Mouse (Mus musculus): ENCODE results near the gene Calhm4. TPM values are rescaled to one million over a fixed set of nuclear protein-coding genes. Genes with fewer than 3 reads are reported as not detected.

The Calhm4 gene
- not detected in 2 replicates for polyA plus RNA-seq (2016; fragmentation: Nextera tagmentation; extraction: Ambion mirVana)

DNA sequence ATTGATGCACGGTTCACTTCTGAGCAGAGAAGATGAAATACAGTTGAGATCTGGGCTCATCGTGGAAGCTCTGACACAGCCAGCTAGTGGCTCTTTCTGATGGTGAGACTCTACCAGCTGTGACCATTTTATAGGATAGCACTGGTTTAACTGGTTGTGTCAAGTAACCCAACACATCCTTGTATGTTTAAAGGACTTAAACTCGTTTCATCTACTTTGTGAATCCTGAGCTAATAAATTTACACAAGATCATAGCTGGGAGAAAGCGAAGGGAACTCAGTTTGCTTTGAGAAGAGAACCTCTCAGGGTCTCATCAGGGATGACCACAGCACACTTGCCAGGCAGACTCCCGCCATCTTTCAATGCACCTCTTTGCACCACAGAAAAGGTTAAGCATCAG is at the start of gene Calhm4:
Gene Calhm4 (minus strand): TSS at position 101 of the 400 bp plus-strand sequence.
- no peak for DNase-seq (ENCODE audit: low spot score)
- no peak within 1 kb of the TSS for H3K27ac ChIP-seq (replicated peaks)
- no peaks in the 10 kb centered on the region for H3K9me3 ChIP-seq (replicated peaks)
- no peaks in the 10 kb centered on the region for H3K4me1 ChIP-seq
- no peaks in the 10 kb centered on the region for H3K36me3 ChIP-seq
- no peaks in the 10 kb centered on the region for H3K27me3 ChIP-seq (ENCODE audit: low read depth, poor library complexity, severe bottlenecking)
- WGBS, result 82% methylated on average over 5 of the region's 5 CpGs
- H3K4me3 ChIP-seq, result no peak within 1 kb of the TSS

DNA sequence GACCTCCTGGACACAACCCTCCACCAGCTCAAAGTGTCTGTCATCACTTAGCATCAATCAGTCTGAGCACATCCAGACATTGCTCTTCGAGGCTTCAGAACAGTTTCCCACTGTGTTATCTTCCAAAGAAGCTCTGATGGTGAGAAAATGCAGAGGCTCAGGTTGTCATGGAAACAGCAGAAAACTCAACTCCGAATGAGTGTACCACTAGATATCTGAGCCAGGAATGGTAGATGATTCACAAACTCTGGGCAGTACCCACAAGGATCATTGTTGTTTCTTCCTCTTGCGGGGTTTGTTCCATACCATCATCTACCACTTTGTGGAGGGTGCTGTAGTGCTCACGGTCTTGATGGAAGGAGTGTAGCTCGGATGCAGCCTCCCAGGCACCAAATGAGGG is 47.8 kb upstream of the Calhm4 start:
- Histone ChIP-seq H3K27me3 (ENCODE audit: low read depth, poor library complexity, severe bottlenecking) (no peaks in the 10 kb centered on the region), H3K27ac (replicated peaks) (no peak overlapping the region), H3K36me3 (no peaks in the 10 kb centered on the region), H3K4me3 (no peak overlapping the region), H3K9me3 (replicated peaks) (no peaks in the 10 kb centered on the region), H3K4me1 (peaks cover 9% of the 10 kb centered on the region; the same call in 1 of the 2 replicates)
- no peak for DNase-seq (ENCODE audit: low spot score)
- 86% methylated on average over 5 of the region's 5 CpGs for WGBS

DNA sequence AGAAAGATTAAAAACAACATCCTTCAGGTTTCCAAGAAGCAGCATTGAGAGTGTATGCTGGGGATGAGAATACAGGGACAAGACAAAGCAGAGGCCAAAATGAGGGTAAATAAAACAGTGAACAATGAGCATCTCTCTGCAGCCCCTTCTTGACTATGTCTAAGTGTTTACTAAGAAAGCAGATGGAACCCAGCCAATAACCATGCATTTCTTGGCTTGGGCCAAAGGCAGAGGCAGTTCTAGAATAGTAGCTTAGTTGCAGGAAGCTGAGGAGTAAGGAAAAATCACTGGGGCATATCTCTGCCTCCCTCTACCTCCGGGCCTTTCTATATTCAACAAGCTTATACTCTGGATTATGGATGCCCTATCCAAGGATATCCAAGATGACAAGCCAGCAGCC is 46.4 kb upstream of the Calhm4 start:
- WGBS, result 88% methylated on average over 1 of the region's 1 CpGs
- DNase-seq (ENCODE audit: low spot score), result no peak
- Histone ChIP-seq H3K27me3 (ENCODE audit: low read depth, poor library complexity, severe bottlenecking) (no peaks in the 10 kb centered on the region), H3K27ac (replicated peaks) (no peak overlapping the region), H3K4me3 (no peak overlapping the region), H3K36me3 (no peaks in the 10 kb centered on the region), H3K4me1 (no peaks in the 10 kb centered on the region), H3K9me3 (replicated peaks) (no peaks in the 10 kb centered on the region)

DNA sequence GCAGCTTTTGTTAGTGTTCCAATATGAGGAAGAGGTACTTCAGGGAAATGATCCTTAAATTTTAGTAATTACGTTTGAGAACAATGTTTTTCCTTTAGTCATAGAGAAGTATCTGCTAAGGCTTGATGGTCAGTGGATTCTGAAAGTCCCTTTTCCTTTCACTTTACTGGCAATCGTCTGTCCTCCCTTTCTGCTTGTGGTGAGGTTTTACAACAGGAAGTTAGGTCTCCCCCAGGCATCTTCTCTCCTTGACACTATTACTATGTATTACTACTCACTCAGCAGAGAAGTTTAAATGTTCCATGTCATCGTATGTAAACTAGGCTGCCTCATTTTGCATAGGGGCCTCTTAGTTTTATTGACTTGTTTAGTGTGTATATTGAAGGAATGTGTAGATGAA is 45.4 kb upstream of the Calhm4 start:
- WGBS, result 81% methylated on average over 3 of the region's 3 CpGs

DNA sequence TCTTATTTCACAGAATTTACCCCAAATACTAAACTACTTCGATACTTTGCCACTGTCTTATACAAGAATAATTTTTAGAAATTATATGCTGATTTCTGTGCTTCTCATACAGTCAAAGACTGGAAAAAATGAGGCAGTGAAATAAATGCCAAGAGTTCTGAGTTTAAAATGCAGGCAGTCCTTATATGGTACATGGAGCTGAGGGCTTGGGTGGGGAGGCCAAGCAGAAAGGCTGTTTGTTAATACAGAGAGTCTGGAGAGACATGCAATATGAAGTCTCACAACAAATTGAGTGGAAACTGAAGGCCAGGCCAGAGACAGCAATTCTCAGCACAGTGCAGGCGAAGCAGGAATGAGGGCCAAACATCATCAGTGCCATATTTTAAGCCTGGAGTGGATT is 44.4 kb upstream of the Calhm4 start:
- WGBS, result 86% methylated on average over 2 of the region's 2 CpGs

More for the DNA sequence above, 45.4 kb upstream of the Calhm4 start:
- Histone ChIP-seq H3K27ac (replicated peaks) (no peak overlapping the region), H3K4me1 (no peaks in the 10 kb centered on the region), H3K9me3 (replicated peaks) (no peaks in the 10 kb centered on the region), H3K36me3 (no peaks in the 10 kb centered on the region), H3K27me3 (ENCODE audit: low read depth, poor library complexity, severe bottlenecking) (no peaks in the 10 kb centered on the region), H3K4me3 (no peak overlapping the region)
- no peak for DNase-seq (ENCODE audit: low spot score)

DNA sequence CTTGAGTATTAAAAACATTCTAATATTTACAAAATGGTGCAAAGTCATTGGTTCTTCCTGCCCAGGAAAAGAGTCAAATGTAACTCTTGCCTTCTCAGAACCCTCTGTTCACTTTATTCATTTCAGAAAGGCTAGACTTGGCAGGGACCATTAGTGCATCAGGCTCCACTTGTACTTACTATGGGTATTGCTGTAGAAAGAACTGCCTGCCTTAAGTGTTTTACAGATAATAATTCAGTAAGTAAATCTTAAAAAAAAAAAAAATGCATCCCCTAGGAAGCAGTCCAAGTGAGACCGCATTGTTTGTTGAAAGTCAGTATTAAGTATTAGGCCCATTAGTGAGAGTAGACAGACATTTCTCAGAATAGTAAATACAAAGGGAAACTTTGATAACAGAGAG is 42.4 kb upstream of the Calhm4 start:
- 94% methylated on average over 1 of the region's 1 CpGs for WGBS
- no peaks in the 10 kb centered on the region for H3K27me3 ChIP-seq (ENCODE audit: low read depth, poor library complexity, severe bottlenecking)
- H3K9me3 ChIP-seq (replicated peaks), result no peaks in the 10 kb centered on the region
- no peaks in the 10 kb centered on the region for H3K4me1 ChIP-seq
- no peaks in the 10 kb centered on the region for H3K36me3 ChIP-seq
- DNase-seq (ENCODE audit: low spot score), result no peak
- H3K4me3 ChIP-seq, result no peak overlapping the region
- H3K27ac ChIP-seq (replicated peaks), result no peak overlapping the region

More for the DNA sequence above, 44.4 kb upstream of the Calhm4 start:
- H3K4me1 ChIP-seq, result no peaks in the 10 kb centered on the region
- H3K4me3 ChIP-seq, result no peak overlapping the region
- no peaks in the 10 kb centered on the region for H3K36me3 ChIP-seq
- no peak for DNase-seq (ENCODE audit: low spot score)
- H3K9me3 ChIP-seq (replicated peaks), result no peaks in the 10 kb centered on the region
- H3K27ac ChIP-seq (replicated peaks), result no peak overlapping the region
- no peaks in the 10 kb centered on the region for H3K27me3 ChIP-seq (ENCODE audit: low read depth, poor library complexity, severe bottlenecking)

DNA sequence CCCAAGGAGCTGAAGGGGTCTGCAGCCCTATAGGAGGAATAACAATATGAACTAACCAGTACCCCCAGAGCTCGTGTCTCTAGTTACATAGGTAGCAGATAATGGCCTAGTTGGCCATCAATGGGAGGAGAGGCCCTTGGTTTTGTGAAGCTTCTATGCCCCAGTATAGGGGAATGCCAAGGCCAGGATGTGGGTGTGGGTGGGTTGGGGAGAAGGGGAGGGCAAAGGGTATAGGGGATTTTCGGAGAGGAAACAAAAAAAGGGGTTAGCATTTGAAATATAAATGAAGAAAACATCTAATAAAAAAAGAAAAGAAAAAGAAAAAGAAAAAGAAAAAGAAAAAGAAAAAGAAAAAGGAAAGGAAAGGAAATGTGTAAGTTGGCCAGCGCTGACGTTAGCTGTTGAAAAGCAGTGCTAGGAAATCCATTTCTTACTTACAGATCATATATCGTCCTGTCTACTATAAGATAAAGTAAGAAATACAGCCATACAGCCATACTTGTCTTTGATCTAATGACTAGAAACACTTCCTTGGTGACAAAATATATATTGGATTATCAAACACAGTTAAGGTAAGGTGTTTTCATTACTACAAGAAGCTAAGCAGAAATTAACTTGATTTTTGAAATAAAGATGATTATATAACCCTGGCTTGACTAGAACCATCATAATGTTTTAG is 30.6 kb upstream of the Calhm4 start:
- Histone ChIP-seq H3K4me3 (no peak overlapping the region), H3K36me3 (no peaks in the 10 kb centered on the region), H3K27me3 (ENCODE audit: low read depth, poor library complexity, severe bottlenecking) (no peaks in the 10 kb centered on the region), H3K27ac (replicated peaks) (no peak overlapping the region), H3K9me3 (replicated peaks) (no peaks in the 10 kb centered on the region), H3K4me1 (no peaks in the 10 kb centered on the region)
- no peak for DNase-seq (ENCODE audit: low spot score)
- 86% methylated on average over 5 of the region's 5 CpGs for WGBS

DNA sequence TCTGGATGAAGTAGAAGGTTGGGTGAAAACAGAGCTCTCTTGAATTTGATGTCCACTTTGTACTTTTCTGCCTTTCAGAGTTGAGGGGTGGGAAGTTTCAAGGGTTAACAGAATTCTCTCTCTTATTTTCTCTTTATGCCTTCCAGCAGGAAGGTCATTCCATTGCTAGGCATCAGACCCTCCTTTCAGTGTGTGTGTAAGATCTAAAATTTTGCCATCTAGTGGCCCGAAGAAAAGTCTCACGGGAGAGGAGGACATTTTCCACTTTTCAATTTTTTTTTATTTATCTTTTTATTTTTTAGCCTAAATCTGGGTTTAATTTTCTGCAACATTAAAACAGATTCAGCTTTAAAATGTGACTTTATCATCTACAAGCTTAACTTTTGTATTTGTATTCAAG is 27.5 kb upstream of the Calhm4 start:
- H3K36me3 ChIP-seq, result no peaks in the 10 kb centered on the region
- no peaks in the 10 kb centered on the region for H3K4me1 ChIP-seq
- no peaks in the 10 kb centered on the region for H3K9me3 ChIP-seq (replicated peaks)
- no peaks in the 10 kb centered on the region for H3K27me3 ChIP-seq (ENCODE audit: low read depth, poor library complexity, severe bottlenecking)
- DNase-seq (ENCODE audit: low spot score), result no peak
- no peak overlapping the region for H3K27ac ChIP-seq (replicated peaks)
- WGBS, result 77% methylated on average over 2 of the region's 2 CpGs
- H3K4me3 ChIP-seq, result no peak overlapping the region

DNA sequence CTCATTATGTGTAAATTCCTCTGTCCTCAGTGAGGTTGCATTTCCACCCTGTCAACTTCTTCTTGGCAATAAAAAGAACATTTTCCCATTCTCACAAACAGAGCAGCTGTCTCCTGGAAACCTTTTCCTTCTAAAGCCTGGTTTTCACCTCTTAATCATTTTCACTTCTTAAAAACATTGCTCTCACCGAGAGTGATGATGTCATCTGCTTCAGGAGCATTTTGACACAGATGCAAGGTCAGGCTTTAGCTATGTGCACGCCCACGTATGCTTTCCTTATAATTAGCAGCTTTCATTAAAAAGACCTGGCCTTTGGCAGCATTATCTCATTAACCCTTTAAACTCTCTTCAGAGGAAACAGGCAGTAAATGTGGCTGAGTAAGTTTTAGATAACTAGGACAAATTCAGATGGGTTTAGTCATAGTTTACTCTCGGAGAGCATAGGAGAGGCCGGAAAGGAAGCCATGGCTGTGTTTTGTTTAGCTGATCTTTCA is 26.9 kb upstream of the Calhm4 start:
- H3K27me3 ChIP-seq (ENCODE audit: low read depth, poor library complexity, severe bottlenecking), result no peaks in the 10 kb centered on the region
- H3K4me1 ChIP-seq, result no peaks in the 10 kb centered on the region
- no peaks in the 10 kb centered on the region for H3K9me3 ChIP-seq (replicated peaks)
- no peak for DNase-seq (ENCODE audit: low spot score)
- no peak overlapping the region for H3K4me3 ChIP-seq
- H3K36me3 ChIP-seq, result no peaks in the 10 kb centered on the region
- WGBS, result 79% methylated on average over 5 of the region's 5 CpGs
- H3K27ac ChIP-seq (replicated peaks), result no peak overlapping the region

DNA sequence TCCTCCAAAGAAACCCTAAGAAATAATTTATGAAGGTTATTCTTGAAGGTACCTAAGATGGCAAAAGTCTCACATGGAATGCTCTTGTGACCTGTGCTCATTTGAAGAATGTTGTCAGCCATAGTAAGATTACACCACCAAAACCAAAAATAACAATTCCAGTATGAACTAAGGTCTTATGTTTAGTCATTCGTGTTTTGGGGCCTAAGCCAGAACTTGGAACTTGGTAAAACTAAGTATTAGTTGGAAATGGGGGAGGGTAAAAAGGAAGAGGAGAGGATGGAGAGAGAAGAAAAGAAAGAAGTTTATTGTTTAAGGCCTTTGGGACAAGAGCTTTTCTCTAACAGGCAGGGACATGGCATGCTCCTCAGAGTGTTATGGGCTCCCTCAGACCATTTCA is 25.5 kb upstream of the Calhm4 start:
- no peak overlapping the region for H3K27ac ChIP-seq (replicated peaks)
- no peaks in the 10 kb centered on the region for H3K27me3 ChIP-seq (ENCODE audit: low read depth, poor library complexity, severe bottlenecking)
- WGBS, result 81% methylated on average over 1 of the region's 1 CpGs
- H3K36me3 ChIP-seq, result no peaks in the 10 kb centered on the region
- no peaks in the 10 kb centered on the region for H3K9me3 ChIP-seq (replicated peaks)
- H3K4me1 ChIP-seq, result no peaks in the 10 kb centered on the region
- H3K4me3 ChIP-seq, result no peak overlapping the region
- DNase-seq (ENCODE audit: low spot score), result no peak

DNA sequence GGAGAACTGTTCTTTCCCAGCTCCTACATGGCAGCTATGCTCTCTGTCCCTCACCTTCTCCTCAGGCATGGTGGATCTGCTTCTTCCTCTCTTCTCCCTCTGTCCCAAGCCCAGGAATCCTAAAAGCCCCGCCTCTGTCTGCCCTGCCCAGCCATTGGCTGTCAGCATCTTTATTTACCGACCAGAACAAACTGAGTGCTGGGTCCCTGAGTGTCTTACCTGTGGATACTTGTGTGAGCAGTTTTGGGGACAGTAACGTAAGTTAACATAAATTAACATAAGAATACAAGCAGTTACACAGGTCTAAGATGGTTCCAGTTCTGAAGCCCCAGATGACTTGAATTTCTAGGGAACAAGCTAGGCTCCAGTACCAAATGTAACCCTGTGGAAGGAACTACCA is 22.5 kb upstream of the Calhm4 start:
- no peaks in the 10 kb centered on the region for H3K4me1 ChIP-seq
- WGBS, result 52% methylated on average over 3 of the region's 3 CpGs
- H3K27me3 ChIP-seq (ENCODE audit: low read depth, poor library complexity, severe bottlenecking), result no peaks in the 10 kb centered on the region
- H3K9me3 ChIP-seq (replicated peaks), result no peaks in the 10 kb centered on the region
- no peak overlapping the region for H3K4me3 ChIP-seq
- no peak for DNase-seq (ENCODE audit: low spot score)
- H3K27ac ChIP-seq (replicated peaks), result no peak overlapping the region
- no peaks in the 10 kb centered on the region for H3K36me3 ChIP-seq

DNA sequence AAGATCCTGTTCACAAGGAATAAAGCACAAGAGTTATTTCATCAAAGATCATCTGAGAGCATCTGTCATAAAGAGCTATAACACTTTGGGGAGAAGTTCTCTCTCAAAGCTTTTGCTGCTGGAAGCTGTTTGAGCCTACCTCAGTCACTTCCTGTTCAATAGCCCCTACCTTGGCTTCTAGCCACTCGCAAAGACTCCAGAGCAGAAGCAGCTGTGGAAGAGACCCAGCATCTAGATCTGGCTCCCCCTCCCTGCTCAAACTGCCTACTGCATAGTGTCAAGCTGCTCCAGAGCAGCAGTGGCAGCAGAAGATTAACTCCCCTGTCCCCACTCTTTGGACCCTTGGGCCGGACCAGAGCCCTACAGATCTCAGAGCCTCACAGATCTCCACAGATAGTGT is 9.9 kb upstream of the Calhm4 start:
- H3K27ac ChIP-seq (replicated peaks), result no peak overlapping the region
- no peaks in the 10 kb centered on the region for H3K9me3 ChIP-seq (replicated peaks)
- no peaks in the 10 kb centered on the region for H3K36me3 ChIP-seq
- no peak overlapping the region for H3K4me3 ChIP-seq
- no peak for DNase-seq (ENCODE audit: low spot score)
- WGBS, result 84% methylated on average over 2 of the region's 2 CpGs
- no peaks in the 10 kb centered on the region for H3K4me1 ChIP-seq
- no peaks in the 10 kb centered on the region for H3K27me3 ChIP-seq (ENCODE audit: low read depth, poor library complexity, severe bottlenecking)

DNA sequence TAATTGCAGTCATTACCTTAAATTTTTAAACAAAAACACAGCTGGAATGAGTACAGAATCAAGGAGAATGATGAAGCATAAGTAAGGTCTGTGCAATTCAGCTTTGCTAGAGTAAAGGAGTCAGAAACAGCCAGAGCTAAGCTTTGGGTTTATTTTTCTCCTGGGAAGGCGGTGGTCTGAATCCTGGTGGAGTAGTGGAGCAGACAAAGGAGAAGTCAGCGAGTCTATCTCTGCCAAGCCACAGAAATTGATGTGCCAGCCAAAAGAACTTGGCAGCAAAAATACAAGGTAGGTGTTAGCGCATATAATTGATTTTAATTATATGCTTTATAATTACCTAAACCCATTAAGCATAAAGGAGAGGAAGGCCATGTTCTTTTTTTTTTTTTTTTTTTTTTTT is 6.7 kb downstream of the Calhm4 start, which contains the start of gene Trappc3l:
Gene Trappc3l (plus strand): TSS at position 197 of the 400 bp plus-strand sequence.
- DNase-seq (ENCODE audit: low spot score), result no peak
- H3K27me3 ChIP-seq (ENCODE audit: low read depth, poor library complexity, severe bottlenecking), result no peaks in the 10 kb centered on the region
- WGBS, result 76% methylated on average over 3 of the region's 3 CpGs
- peaks cover 9% of the 10 kb centered on the region; the same call in 1 of the 2 replicates for H3K4me1 ChIP-seq
- no peak within 1 kb of the TSS for H3K4me3 ChIP-seq
- no peaks in the 10 kb centered on the region for H3K9me3 ChIP-seq (replicated peaks)
- H3K36me3 ChIP-seq, result no peaks in the 10 kb centered on the region
- no peak within 1 kb of the TSS for H3K27ac ChIP-seq (replicated peaks)
